Mouse (Mus musculus): Measurements from ENCODE around the gene Mcfd2.

The Mcfd2 gene

GRCm38 (mm10) chr17:87288131-87288530 is 22.4 kb upstream of the Mcfd2 start:
- no peak for DNase-seq (ENCODE audit: low read depth, low spot score)

- no peak for DNase-seq (ENCODE audit: low read depth, low spot score)
These were observed 21.6 kb upstream of the Mcfd2 start for GRCm38 (mm10) chr17:87287197-87287777.

- no peak for DNase-seq (ENCODE audit: low read depth, low spot score)
These were observed 20.9 kb upstream of the Mcfd2 start for GRCm38 (mm10) chr17:87286481-87287143.

GRCm38 (mm10) chr17:87285731-87286465 is 20.2 kb upstream of the Mcfd2 start:
- no peak for DNase-seq (ENCODE audit: low read depth, low spot score)

- DNase-seq (ENCODE audit: low read depth, low spot score) = no peak
These were observed 18.8 kb upstream of the Mcfd2 start for GRCm38 (mm10) chr17:87284482-87285040.

GRCm38 (mm10) chr17:87283755-87284481 is 18.2 kb upstream of the Mcfd2 start:
- no peak for DNase-seq (ENCODE audit: low read depth, low spot score)

- DNase-seq (ENCODE audit: low read depth, low spot score) = no peak
These were observed 17.5 kb upstream of the Mcfd2 start for GRCm38 (mm10) chr17:87283055-87283754.

- peak; percentile 67 for DNase-seq (ENCODE audit: low read depth, low spot score)
These were observed 16.9 kb upstream of the Mcfd2 start, which contains the start of gene Ttc7 for GRCm38 (mm10) chr17:87282706-87283053. Gene Ttc7 (plus strand): TSS chr17:87282886.

- DNase-seq (ENCODE audit: low read depth, low spot score) = peak; percentile 60
These were observed 16.4 kb upstream of the Mcfd2 start for GRCm38 (mm10) chr17:87282007-87282705.

- no peak for DNase-seq (ENCODE audit: low read depth, low spot score)
These were observed 9.9 kb upstream of the Mcfd2 start for GRCm38 (mm10) chr17:87275363-87276341.

- DNase-seq (ENCODE audit: low read depth, low spot score) = no peak
These were observed 3.7 kb upstream of the Mcfd2 start for GRCm38 (mm10) chr17:87269454-87269853.

- DNase-seq (ENCODE audit: low read depth, low spot score) = no peak
These were observed 576 bp downstream of the Mcfd2 start for GRCm38 (mm10) chr17:87264927-87265791.

- DNase-seq (ENCODE audit: low read depth, low spot score) = no peak
These were observed 1.5 kb downstream of the Mcfd2 start for GRCm38 (mm10) chr17:87264054-87264830.

- DNase-seq (ENCODE audit: low read depth, low spot score) = no peak
These were observed 2.3 kb downstream of the Mcfd2 start for GRCm38 (mm10) chr17:87263401-87263800.

- DNase-seq (ENCODE audit: low read depth, low spot score) = no peak
These were observed 10.1 kb downstream of the Mcfd2 start for GRCm38 (mm10) chr17:87255672-87256071.

- no peak for DNase-seq (ENCODE audit: low read depth, low spot score)
These were observed 11.4 kb downstream of the Mcfd2 start for GRCm38 (mm10) chr17:87254384-87254783.

- DNase-seq (ENCODE audit: low read depth, low spot score) = no peak
These were observed 19.6 kb downstream of the Mcfd2 start for GRCm38 (mm10) chr17:87246103-87246502.

- DNase-seq (ENCODE audit: low read depth, low spot score) = no peak
These were observed 27.9 kb downstream of the Mcfd2 start for GRCm38 (mm10) chr17:87237826-87238225.

Data from telencephalon, adult 2 months (tissue).